Comparison of ENCODE assay signal across 8 mouse cellular contexts in the genomic region with DNA sequence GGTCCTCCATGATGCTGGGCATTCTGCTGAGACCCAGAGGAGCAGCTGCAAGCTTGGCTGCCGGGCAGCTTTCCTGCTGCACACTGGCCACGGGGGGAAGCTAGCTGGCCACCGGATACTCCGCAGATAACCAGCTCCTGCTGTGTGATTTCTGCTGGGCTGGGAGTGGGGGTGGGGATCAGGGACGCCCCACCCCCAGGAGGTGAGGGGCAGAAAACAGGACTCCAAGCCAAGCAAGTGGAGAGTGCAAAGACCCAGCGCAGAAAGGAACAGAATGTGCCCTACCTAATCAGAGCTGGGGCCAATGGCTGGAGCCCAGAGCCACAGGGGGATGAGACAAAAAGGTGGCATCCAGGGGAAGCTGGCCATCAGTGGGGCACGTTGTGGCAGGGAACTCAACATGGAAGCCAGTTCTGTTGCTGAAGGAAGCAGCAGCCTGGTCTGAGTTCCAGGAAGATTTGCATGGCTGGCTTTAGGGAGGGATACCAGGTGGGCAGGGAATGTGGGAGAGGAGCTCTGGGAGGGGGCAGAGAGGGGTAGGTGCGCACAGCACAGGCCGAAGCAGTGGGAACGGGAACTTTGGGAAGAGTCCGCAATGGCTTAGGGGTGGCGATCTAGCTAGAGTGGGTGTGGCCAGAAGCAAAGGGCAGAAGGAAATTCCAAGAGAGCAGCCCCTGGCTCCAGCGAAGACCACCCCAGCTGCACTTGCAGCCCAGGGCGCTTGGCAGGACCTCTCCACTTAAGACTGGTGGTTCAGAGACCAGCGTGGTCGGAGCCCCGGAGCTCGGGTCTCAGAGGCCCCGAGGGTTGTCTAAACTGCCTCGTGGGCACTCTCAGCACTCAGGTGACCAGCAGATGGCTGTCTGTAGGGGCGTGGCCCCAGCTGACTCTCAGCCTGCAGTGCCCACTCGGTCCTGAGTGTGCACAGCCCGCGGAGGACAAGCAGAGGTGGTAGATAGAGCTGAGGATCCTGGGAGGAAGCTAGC.
DNase-seq lines count a peak whose midpoint lies in the region; ATAC-seq lines count a peak whose summit lies in the region.

No protein-coding gene starts in this region.

- ATAC-seq in midbrain, embryonic 12.5 days (ENCODE audit: low FRiP score, low read depth) = no peak

- WGBS in limb, embryonic 10.5 days = 1% methylated on average over 24 of the region's 24 CpGs
- 2% methylated on average over 24 of the region's 24 CpGs for WGBS in midbrain, embryonic 12.5 days

- peak overlapping the region; percentile 43 for H3K4me3 ChIP-seq in limb, embryonic 10.5 days
- no peak overlapping the region for H3K4me3 ChIP-seq in midbrain, embryonic 12.5 days

- H3K27ac ChIP-seq in limb, embryonic 10.5 days = peak overlapping the region; percentile 94
- H3K27ac ChIP-seq in midbrain, embryonic 12.5 days (replicated peaks) = peak overlapping the region; percentile 100

- no peaks in the 10 kb centered on the region for H3K36me3 ChIP-seq in limb, embryonic 10.5 days
- H3K36me3 ChIP-seq in midbrain, embryonic 12.5 days = no peaks in the 10 kb centered on the region

- H3K27me3 ChIP-seq in limb, embryonic 10.5 days (ENCODE audit: low read depth, poor library complexity, severe bottlenecking) = no peaks in the 10 kb centered on the region
- no peaks in the 10 kb centered on the region for H3K27me3 ChIP-seq in midbrain, embryonic 12.5 days

- H3K9ac ChIP-seq in midbrain, embryonic 12.5 days (replicated peaks) = peak overlapping the region; percentile 51

- intact Hi-C loops in heart, postnatal 25 days (cut with DNase I) = loop anchor here (5.0 kb wide), 1 partner anchor 120 kb away; the partner anchor contains the start of gene Cstad

- H3K9me3 ChIP-seq in limb, embryonic 10.5 days (replicated peaks) = no peaks in the 10 kb centered on the region
- H3K9me3 ChIP-seq in midbrain, embryonic 12.5 days = no peaks in the 10 kb centered on the region

- DNase-seq in 416B (ENCODE audit: low read depth) = peak; percentile 80
- peak; percentile 70 for DNase-seq in adrenal gland, postnatal 14 days
- peak; percentile 87 for DNase-seq in fibroblast of lung, adult 2 months (ENCODE audit: low read depth)
- peak; percentile 56 for DNase-seq in heart, postnatal 25 days (ENCODE audit: low spot score)
- peak; percentile 79 for DNase-seq in limb, embryonic 10.5 days (ENCODE audit: low spot score)
- DNase-seq in thymus, postnatal 10 days (ENCODE audit: low spot score in 2 of 2) = no peak
- DNase-seq in spleen, postnatal 36 days (ENCODE audit: low spot score in 2 of 2) = no peak

- peaks cover 96% of the 10 kb centered on the region for H3K4me1 ChIP-seq in limb, embryonic 10.5 days
- peaks cover 80% of the 10 kb centered on the region for H3K4me1 ChIP-seq in midbrain, embryonic 12.5 days

- peak overlapping the region; percentile 31 for H3K4me2 ChIP-seq in midbrain, embryonic 12.5 days (replicated peaks)

Comparison
In these comparisons a context has a peak if more than half of its experiments do, and no peak if none do; other contexts are left out.
1. DNase-seq: peak in 416B (single experiment), adrenal gland, postnatal 14 days (single experiment), fibroblast of lung, adult 2 months (single experiment), heart, postnatal 25 days (single experiment) and limb, embryonic 10.5 days (single experiment); none in thymus, postnatal 10 days (0 of 2) and spleen, postnatal 36 days (0 of 2).